Mouse (Mus musculus) liver, embryonic 14.5 days (tissue): ENCODE results near the gene Aldh2.

Source experiments
- CTCF ChIP-seq: IDR thresholded peaks from 2 replicates; pipeline ENCODE4 v1.5.1; 2016; ENCODE audit warnings: antibody characterized with exemption, low read depth, control low read depth
- EP300 ChIP-seq: IDR thresholded peaks from 2 replicates; pipeline ENCODE4 v1.6.1; 2016; ENCODE audit warnings: antibody characterized with exemption, low read depth

GRCm38 (mm10) chr5:121623241-121623640 lies 29.6 kb upstream of the Aldh2 start:
- no peak for TF ChIP-seq CTCF
- no peak for TF ChIP-seq EP300
